Comparison of ENCODE assay signal across 22 mouse cellular contexts in the genomic region with DNA sequence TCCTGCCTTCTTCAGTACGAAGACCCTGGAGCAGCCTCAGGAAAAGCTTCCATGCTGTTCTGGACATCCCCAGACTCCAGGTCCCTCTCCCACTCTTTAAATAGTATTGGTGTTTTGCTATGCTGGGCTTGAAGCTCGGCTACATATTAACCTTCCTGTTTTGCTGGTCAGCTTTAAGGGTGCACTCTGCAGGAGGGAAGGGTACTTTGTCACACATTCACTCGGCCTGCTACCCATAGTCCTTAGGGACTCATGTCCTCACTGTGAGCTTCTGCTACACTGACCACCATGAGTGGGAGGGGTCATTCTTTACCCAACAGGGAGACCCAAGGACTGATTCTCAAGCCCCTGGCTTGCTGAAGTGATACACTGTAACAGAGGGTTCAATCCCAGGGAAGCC. TPM values are rescaled to one million over a fixed set of nuclear protein-coding genes. Genes with fewer than 3 reads are reported as not detected.
DNase-seq lines count a peak whose midpoint lies in the region; ATAC-seq and TF ChIP-seq lines count a peak whose summit lies in the region.
"Had no signal": no experiment of that assay in that cellular context is flagged by ENCODE, and none has a peak within 500 bp of the region (broad histone marks: within the 10 kb centered on the region; RNA-seq: fewer than 3 reads in every experiment).

No protein-coding gene starts in this region.

- H3K9ac ChIP-seq in intestine, embryonic 15.5 days, result 0 out of 2 replicates have a peak overlapping the region, but pooled peaks have one; percentile 1
- H3K9ac ChIP-seq in intestine, postnatal 0 days (ENCODE audit: low read depth, low read length), result no peak overlapping the region
- 0 out of 2 replicates have a peak overlapping the region, but pooled peaks have one; percentile 3 for H3K9ac ChIP-seq in MEL (ENCODE audit: control insufficient read depth, low read depth, low read length, poor library complexity, severe bottlenecking)
- no peak overlapping the region for H3K9ac ChIP-seq in kidney, embryonic 14.5 days (ENCODE audit: low read depth, low read length)
- H3K9ac ChIP-seq in liver, embryonic 15.5 days, result no peak overlapping the region
- no peak overlapping the region for H3K9ac ChIP-seq in forebrain, embryonic 13.5 days
- H3K9ac ChIP-seq: limb, embryonic 13.5 days; neural tube, embryonic 13.5 days had no signal

- no peak for TF ChIP-seq EP300 in MEL (IDR thresholded peaks at IDR 0.05; ENCODE audit: low read depth in 1 of 2, low read length in 2 of 2)

- no peak for TF ChIP-seq RAD21 in MEL (IDR thresholded peaks at IDR 0.05; ENCODE audit: low read depth, low read length)

- H3K4me1 ChIP-seq in intestine, embryonic 15.5 days (replicated peaks), result peaks cover 23% of the 10 kb centered on the region
- H3K4me1 ChIP-seq in intestine, postnatal 0 days (replicated peaks; ENCODE audit: control insufficient read depth, insufficient read depth, low read length), result peaks cover 5% of the 10 kb centered on the region; the same call in 1 of the 2 replicates
- H3K4me1 ChIP-seq in MEL (ENCODE audit: control insufficient read depth in 1 of 2, insufficient read depth in 2 of 2, low read length in 2 of 2), result peaks cover 10 to 34% of the 10 kb centered on the region in 2 experiments
- H3K4me1 ChIP-seq in kidney, embryonic 14.5 days (ENCODE audit: control insufficient read depth, insufficient read depth, low read length), result peaks cover 18% of the 10 kb centered on the region
- H3K4me1 ChIP-seq in liver, embryonic 15.5 days (replicated peaks), result peaks cover 34% of the 10 kb centered on the region
- no peaks in the 10 kb centered on the region for H3K4me1 ChIP-seq in cerebellum, adult 2 months (ENCODE audit: control insufficient read depth, insufficient read depth, low read length)
- peaks cover 16% of the 10 kb centered on the region for H3K4me1 ChIP-seq in forebrain, embryonic 13.5 days

- WGBS in intestine, embryonic 15.5 days, result 86% methylated on average over 3 of the region's 3 CpGs
- WGBS in intestine, postnatal 0 days, result 74% methylated on average over 3 of the region's 3 CpGs
- WGBS in kidney, embryonic 14.5 days, result 74% methylated on average over 3 of the region's 3 CpGs
- WGBS in liver, embryonic 15.5 days (ENCODE audit: insufficient replicate concordance), result 43% methylated on average over 3 of the region's 3 CpGs
- WGBS in cerebellum, adult 2 months, result 71% methylated on average over 3 of the region's 3 CpGs
- WGBS in forebrain, embryonic 13.5 days, result 84% methylated on average over 3 of the region's 3 CpGs

- TF ChIP-seq POLR2A in MEL (IDR thresholded peaks at IDR 0.05; ENCODE audit: control insufficient read depth in 1 of 2, insufficient read depth in 1 of 2, low read depth in 1 of 2, low read length in 2 of 2, poor library complexity in 1 of 2), result peak in 1 of 2 experiments; percentile 6; a peak in 1 of 4 replicates
- no peak for TF ChIP-seq POLR2A in cerebellum, adult 2 months (IDR thresholded peaks at IDR 0.05; ENCODE audit: borderline replicate concordance, insufficient read depth, low read length)

- no peak for TF ChIP-seq CTCF in intestine, postnatal 0 days (IDR thresholded peaks at IDR 0.05; ENCODE audit: low read depth)
- TF ChIP-seq CTCF in MEL (IDR thresholded peaks at IDR 0.05 in 2 of 3, conservative IDR thresholded peaks at IDR 0.05 in 1 of 3; ENCODE audit: control insufficient read depth in 1 of 3, insufficient read depth in 1 of 3, low read depth in 2 of 3, low read length in 3 of 3, poor library complexity in 1 of 3, severe bottlenecking in 1 of 3), result no peak
- TF ChIP-seq CTCF in cerebellum, adult 2 months (IDR thresholded peaks at IDR 0.05; ENCODE audit: borderline replicate concordance, insufficient read depth, low read depth, low read length), result no peak

- no peak overlapping the region for H3K27ac ChIP-seq in intestine, embryonic 15.5 days
- no peak overlapping the region for H3K27ac ChIP-seq in intestine, postnatal 0 days (ENCODE audit: low read depth, low read length)
- peak overlapping the region; percentile 49; the same call in 1 of the 2 replicates for H3K27ac ChIP-seq in MEL (ENCODE audit: control insufficient read depth, low read depth, low read length)
- peak overlapping the region; percentile 8; the same call in 1 of the 2 replicates for H3K27ac ChIP-seq in kidney, embryonic 14.5 days (ENCODE audit: low read depth, low read length)
- H3K27ac ChIP-seq in liver, embryonic 15.5 days (replicated peaks), result peak overlapping the region; percentile 81; the same call in 1 of the 2 replicates
- no peak overlapping the region for H3K27ac ChIP-seq in cerebellum, adult 2 months (ENCODE audit: insufficient read depth, low read length)
- no peak overlapping the region for H3K27ac ChIP-seq in forebrain, embryonic 13.5 days
- H3K27ac ChIP-seq: left cerebral cortex, adult 2 months; limb, embryonic 13.5 days; neural tube, embryonic 13.5 days had no signal

- H3K27me3 ChIP-seq in intestine, embryonic 15.5 days (replicated peaks), result no peaks in the 10 kb centered on the region
- no peaks in the 10 kb centered on the region for H3K27me3 ChIP-seq in intestine, postnatal 0 days (replicated peaks; ENCODE audit: control insufficient read depth, insufficient read depth, low read length)
- H3K27me3 ChIP-seq in MEL (ENCODE audit: control insufficient read depth in 1 of 2, insufficient read depth in 2 of 2, low read length in 2 of 2), result no peaks in the 10 kb centered on the region
- H3K27me3 ChIP-seq in kidney, embryonic 14.5 days (ENCODE audit: control insufficient read depth, insufficient read depth, low read length), result no peaks in the 10 kb centered on the region
- H3K27me3 ChIP-seq in liver, embryonic 15.5 days, result peaks cover 14% of the 10 kb centered on the region; the same call in 1 of the 2 replicates
- no peaks in the 10 kb centered on the region for H3K27me3 ChIP-seq in cerebellum, adult 2 months (ENCODE audit: control insufficient read depth, insufficient read depth, low read length)
- H3K27me3 ChIP-seq in forebrain, embryonic 13.5 days, result no peaks in the 10 kb centered on the region; the same call in 1 of the 2 replicates
- H3K27me3 ChIP-seq: limb, embryonic 13.5 days; neural tube, embryonic 13.5 days; Patski had no signal

- no peaks in the 10 kb centered on the region for H3K9me3 ChIP-seq in intestine, embryonic 15.5 days
- no peaks in the 10 kb centered on the region for H3K9me3 ChIP-seq in intestine, postnatal 0 days (ENCODE audit: control insufficient read depth)
- H3K9me3 ChIP-seq in MEL (replicated peaks; ENCODE audit: insufficient read depth, low read length), result no peaks in the 10 kb centered on the region
- H3K9me3 ChIP-seq in kidney, embryonic 14.5 days (ENCODE audit: control insufficient read depth, low read length), result no peaks in the 10 kb centered on the region
- 0 out of 2 replicates have a peak, but pooled peaks cover 4% of the 10 kb centered on the region for H3K9me3 ChIP-seq in liver, embryonic 15.5 days (replicated peaks)
- H3K9me3 ChIP-seq in forebrain, embryonic 13.5 days (replicated peaks), result peaks cover 5% of the 10 kb centered on the region; the same call in 1 of the 2 replicates
- H3K9me3 ChIP-seq: limb, embryonic 13.5 days; neural tube, embryonic 13.5 days had no signal

- H3K79me2 ChIP-seq in MEL (ENCODE audit: control insufficient read depth, insufficient read depth, low read length, poor library complexity), result peaks cover 26% of the 10 kb centered on the region

- DNase-seq in MEL (ENCODE audit: low read depth, low spot score), result no peak
- DNase-seq in cerebellum, adult 2 months, result no peak
- DNase-seq in left cerebral cortex, adult 8-10 months (ENCODE audit: low spot score in 2 of 2), result no peak
- DNase-seq: cerebellum, adult 11 months; thymus, postnatal 36 days had no signal

- H3K4me2 ChIP-seq in intestine, embryonic 15.5 days (replicated peaks), result no peak overlapping the region
- no peak overlapping the region for H3K4me2 ChIP-seq in intestine, postnatal 0 days (replicated peaks; ENCODE audit: low read depth)
- no peak overlapping the region for H3K4me2 ChIP-seq in kidney, embryonic 14.5 days (replicated peaks; ENCODE audit: low read depth, low read length)
- H3K4me2 ChIP-seq in liver, embryonic 15.5 days, result peak overlapping the region; percentile 75
- H3K4me2 ChIP-seq in forebrain, embryonic 13.5 days, result no peak overlapping the region
- H3K4me2 ChIP-seq: neural tube, embryonic 13.5 days had no signal

- H3K4me3 ChIP-seq in intestine, embryonic 15.5 days (replicated peaks), result no peak overlapping the region
- H3K4me3 ChIP-seq in intestine, postnatal 0 days (ENCODE audit: low read depth, low read length), result no peak overlapping the region
- no peak overlapping the region for H3K4me3 ChIP-seq in MEL (ENCODE audit: control insufficient read depth in 1 of 2, insufficient read depth in 1 of 2, low read depth in 2 of 2, low read length in 2 of 2)
- H3K4me3 ChIP-seq in kidney, embryonic 14.5 days (ENCODE audit: low read length), result no peak overlapping the region
- H3K4me3 ChIP-seq in liver, embryonic 15.5 days (replicated peaks), result no peak overlapping the region
- no peak overlapping the region for H3K4me3 ChIP-seq in cerebellum, adult 2 months (replicated peaks; ENCODE audit: insufficient read depth, low read depth, low read length)
- H3K4me3 ChIP-seq in forebrain, embryonic 13.5 days, result no peak overlapping the region
- H3K4me3 ChIP-seq: left cerebral cortex, adult 2 months; neural tube, embryonic 13.5 days had no signal

- ATAC-seq in intestine, embryonic 15.5 days, result no peak
- no peak for ATAC-seq in intestine, postnatal 0 days
- ATAC-seq in kidney, embryonic 14.5 days (ENCODE audit: low FRiP score, low TSS enrichment), result no peak
- no peak for ATAC-seq in liver, embryonic 15.5 days (ENCODE audit: insufficient read depth)
- no peak for ATAC-seq in forebrain, embryonic 13.5 days
- ATAC-seq: lung, postnatal 0 days; Patski had no signal

- H3K36me3 ChIP-seq in intestine, embryonic 15.5 days, result peaks cover 17% of the 10 kb centered on the region
- peaks cover 8% of the 10 kb centered on the region; the same call in 1 of the 2 replicates for H3K36me3 ChIP-seq in intestine, postnatal 0 days (ENCODE audit: control insufficient read depth, insufficient read depth)
- H3K36me3 ChIP-seq in MEL (ENCODE audit: control insufficient read depth in 1 of 2, insufficient read depth in 2 of 2, low read length in 2 of 2), result peaks cover 0 to 27% of the 10 kb centered on the region in 2 experiments; a peak in 2 of 4 replicates
- H3K36me3 ChIP-seq in kidney, embryonic 14.5 days (ENCODE audit: control insufficient read depth, insufficient read depth, low read length), result peaks cover 15% of the 10 kb centered on the region
- peaks cover 33% of the 10 kb centered on the region for H3K36me3 ChIP-seq in liver, embryonic 15.5 days (replicated peaks)
- peaks cover 24% of the 10 kb centered on the region for H3K36me3 ChIP-seq in forebrain, embryonic 13.5 days (ENCODE audit: poor library complexity, severe bottlenecking)

RNA-seq across cellular contexts. Expression of a gene that starts 2.1 kb away (rescaled TPM):
- 307 and 314 TPM in 2 replicates for polyA plus RNA-seq in intestine, embryonic 15.5 days (2015; fragmentation: Nextera tagmentation; extraction: Ambion mirVana)
- 292 and 312 TPM in 2 replicates for polyA plus RNA-seq in intestine, postnatal 0 days (2015; fragmentation: Nextera tagmentation; extraction: Ambion mirVana)
- 299 and 344 TPM in 2 replicates for total RNA-seq in MEL (2012; rRNA removed)
- 100 to 1,000 TPM; 321 to 338 TPM for polyA plus RNA-seq in MEL (2012; ENCODE audit: insufficient read depth in 1 of 2, insufficient read length in 2 of 2, low read depth in 1 of 2, low replicate concordance in 2 of 2, missing spikeins in 1 of 2)
- 186 and 216 TPM in 2 replicates for polyA plus RNA-seq in kidney, embryonic 14.5 days (2014; fragmentation: Nextera tagmentation; extraction: Ambion mirVana)
- polyA plus RNA-seq in liver, embryonic 15.5 days (2015; fragmentation: Nextera tagmentation; extraction: Ambion mirVana), result 196 TPM in 2 replicates
- 12.0 and 15.5 TPM in 2 replicates for polyA plus RNA-seq in cerebellum, adult 2 months (2012; rRNA removed)
- polyA plus RNA-seq in forebrain, embryonic 13.5 days (2015; fragmentation: Nextera tagmentation; extraction: Ambion mirVana), result 28.8 and 33.9 TPM in 2 replicates
- 10 to 100 TPM in 3 of 4 experiments, 1 to 10 TPM in 1; 9.7 to 38.7 (median 16.8) TPM for total RNA-seq in left cerebral cortex, adult 8-10 months (2022)

RNA-seq across cellular contexts. Expression of a gene that starts 8.8 kb away (rescaled TPM):
- not detected in 2 replicates for polyA plus RNA-seq in intestine, embryonic 15.5 days (2015; fragmentation: Nextera tagmentation; extraction: Ambion mirVana)
- not detected in 2 replicates for polyA plus RNA-seq in intestine, postnatal 0 days (2015; fragmentation: Nextera tagmentation; extraction: Ambion mirVana)
- total RNA-seq in MEL (2012; rRNA removed), result not detected in 2 replicates
- polyA plus RNA-seq in MEL (2012; ENCODE audit: insufficient read depth in 1 of 2, insufficient read length in 2 of 2, low read depth in 1 of 2, low replicate concordance in 2 of 2, missing spikeins in 1 of 2), result under 1 TPM in 1 of 2 experiments, not detected in 1; 0.43 TPM
- not detected in 2 replicates for polyA plus RNA-seq in kidney, embryonic 14.5 days (2014; fragmentation: Nextera tagmentation; extraction: Ambion mirVana)
- polyA plus RNA-seq in liver, embryonic 15.5 days (2015; fragmentation: Nextera tagmentation; extraction: Ambion mirVana), result not detected in 2 replicates
- polyA plus RNA-seq in cerebellum, adult 2 months (2012; rRNA removed), result 0.27 and 0.49 TPM in 2 replicates
- polyA plus RNA-seq in forebrain, embryonic 13.5 days (2015; fragmentation: Nextera tagmentation; extraction: Ambion mirVana), result not detected in 2 replicates
- total RNA-seq in left cerebral cortex, adult 8-10 months (2022), result not detected
- total RNA-seq: adrenal gland, postnatal 4 days; gastrocnemius, adult 18-20 months; left cerebral cortex, adult 2 months; monocyte, adult 5-6 weeks had no signal
- polyA plus RNA-seq: embryonic facial prominence, embryonic 14.5 days; forebrain, embryonic 11.5 days; hindbrain, embryonic 11.5 days; limb, embryonic 13.5 days; lung, postnatal 0 days; neural tube, embryonic 13.5 days had no signal

RNA-seq across cellular contexts. Expression of a gene that starts 12.6 kb away (rescaled TPM):
- 60.2 and 68.3 TPM in 2 replicates for polyA plus RNA-seq in intestine, embryonic 15.5 days (2015; fragmentation: Nextera tagmentation; extraction: Ambion mirVana)
- polyA plus RNA-seq in intestine, postnatal 0 days (2015; fragmentation: Nextera tagmentation; extraction: Ambion mirVana), result 18.7 and 19.2 TPM in 2 replicates
- 20.6 and 20.8 TPM in 2 replicates for total RNA-seq in MEL (2012; rRNA removed)
- polyA plus RNA-seq in MEL (2012; ENCODE audit: insufficient read depth in 1 of 2, insufficient read length in 2 of 2, low read depth in 1 of 2, low replicate concordance in 2 of 2, missing spikeins in 1 of 2), result 10 to 100 TPM in 1 of 2 experiments, not detected in 1; 25.5 TPM
- polyA plus RNA-seq in kidney, embryonic 14.5 days (2014; fragmentation: Nextera tagmentation; extraction: Ambion mirVana), result 23.2 and 36.1 TPM in 2 replicates
- 24.3 and 25.1 TPM in 2 replicates for polyA plus RNA-seq in liver, embryonic 15.5 days (2015; fragmentation: Nextera tagmentation; extraction: Ambion mirVana)
- polyA plus RNA-seq in cerebellum, adult 2 months (2012; rRNA removed), result 43.6 and 45.2 TPM in 2 replicates
- 38.3 and 42.2 TPM in 2 replicates for polyA plus RNA-seq in forebrain, embryonic 13.5 days (2015; fragmentation: Nextera tagmentation; extraction: Ambion mirVana)
- total RNA-seq in left cerebral cortex, adult 8-10 months (2022), result 10 to 100 TPM; 22.5 to 32.0 (median 29.1) TPM

RNA-seq across cellular contexts. Expression of a gene that starts 29.9 kb away (rescaled TPM):
- polyA plus RNA-seq in intestine, embryonic 15.5 days (2015; fragmentation: Nextera tagmentation; extraction: Ambion mirVana), result 0.57 and 0.86 TPM in 2 replicates
- 0.33 and 0.46 TPM in 2 replicates for polyA plus RNA-seq in intestine, postnatal 0 days (2015; fragmentation: Nextera tagmentation; extraction: Ambion mirVana)
- not detected in 2 replicates for total RNA-seq in MEL (2012; rRNA removed)
- under 1 TPM in 1 of 2 experiments, not detected in 1; 0.06 TPM for polyA plus RNA-seq in MEL (2012; ENCODE audit: insufficient read depth in 1 of 2, insufficient read length in 2 of 2, low read depth in 1 of 2, low replicate concordance in 2 of 2, missing spikeins in 1 of 2)
- polyA plus RNA-seq in kidney, embryonic 14.5 days (2014; fragmentation: Nextera tagmentation; extraction: Ambion mirVana), result 0.23 and 0.51 TPM in 2 replicates
- polyA plus RNA-seq in liver, embryonic 15.5 days (2015; fragmentation: Nextera tagmentation; extraction: Ambion mirVana), result 0.38 and 0.64 TPM in 2 replicates
- polyA plus RNA-seq in cerebellum, adult 2 months (2012; rRNA removed), result 0.13 TPM in 1 of 2 replicates, not detected in the other
- polyA plus RNA-seq in forebrain, embryonic 13.5 days (2015; fragmentation: Nextera tagmentation; extraction: Ambion mirVana), result 0.10 TPM in 1 of 2 replicates, not detected in the other
- total RNA-seq in left cerebral cortex, adult 8-10 months (2022), result under 1 TPM; 0.59 to 0.80 (median 0.75) TPM
- total RNA-seq: common myeloid progenitor, adult 5-6 weeks; monocyte, adult 5-6 weeks had no signal
- polyA plus RNA-seq: forebrain, embryonic 11.5 days; hindbrain, embryonic 11.5 days had no signal

RNA-seq across cellular contexts. Expression of a gene that starts 45.2 kb away (rescaled TPM):
- polyA plus RNA-seq in intestine, embryonic 15.5 days (2015; fragmentation: Nextera tagmentation; extraction: Ambion mirVana), result 29.5 and 31.5 TPM in 2 replicates
- 22.7 and 22.8 TPM in 2 replicates for polyA plus RNA-seq in intestine, postnatal 0 days (2015; fragmentation: Nextera tagmentation; extraction: Ambion mirVana)
- total RNA-seq in MEL (2012; rRNA removed), result 12.0 and 18.6 TPM in 2 replicates
- polyA plus RNA-seq in MEL (2012; ENCODE audit: insufficient read depth in 1 of 2, insufficient read length in 2 of 2, low read depth in 1 of 2, low replicate concordance in 2 of 2, missing spikeins in 1 of 2), result 10 to 100 TPM in 1 of 2 experiments, not detected in 1; 37.7 TPM
- 33.5 and 35.3 TPM in 2 replicates for polyA plus RNA-seq in kidney, embryonic 14.5 days (2014; fragmentation: Nextera tagmentation; extraction: Ambion mirVana)
- polyA plus RNA-seq in liver, embryonic 15.5 days (2015; fragmentation: Nextera tagmentation; extraction: Ambion mirVana), result 11.5 and 15.1 TPM in 2 replicates
- polyA plus RNA-seq in cerebellum, adult 2 months (2012; rRNA removed), result 65.9 and 69.4 TPM in 2 replicates
- polyA plus RNA-seq in forebrain, embryonic 13.5 days (2015; fragmentation: Nextera tagmentation; extraction: Ambion mirVana), result 33.6 and 36.1 TPM in 2 replicates
- 10 to 100 TPM; 33.2 to 39.7 (median 37.7) TPM for total RNA-seq in left cerebral cortex, adult 8-10 months (2022)

Comparison
In these comparisons a context has a peak if more than half of its experiments do, and no peak if none do; other contexts are left out.
1. H3K9ac ChIP-seq: peak in intestine, embryonic 15.5 days (single experiment) and MEL (single experiment); none in intestine, postnatal 0 days (single experiment), kidney, embryonic 14.5 days (single experiment), liver, embryonic 15.5 days (single experiment) and forebrain, embryonic 13.5 days (single experiment).
2. H3K27ac ChIP-seq: peak in MEL (single experiment), kidney, embryonic 14.5 days (single experiment) and liver, embryonic 15.5 days (single experiment); none in intestine, embryonic 15.5 days (single experiment), intestine, postnatal 0 days (single experiment), cerebellum, adult 2 months (single experiment) and forebrain, embryonic 13.5 days (single experiment).